Mouse (Mus musculus) erythroblast, embryonic 14.5 days (primary cell): ENCODE data around the gene Gm37596. TPM values are rescaled to one million over a fixed set of nuclear protein-coding genes. Genes with fewer than 3 reads are reported as not detected.
"Not testable (repeated sequence)": the region's sequence is repeated elsewhere in the genome, so short reads cannot be mapped to it uniquely, and the experiment has no call there.

Experiments
- H3K27me3 ChIP-seq: 2 replicates; pipeline ENCODE4 v1.6.1; 2012; ENCODE audit warnings: inconsistent platforms; ENCODE audit not compliant: control insufficient read depth
- H3K36me3 ChIP-seq: 2 replicates; pipeline ENCODE4 v1.6.1; 2012; ENCODE audit warnings: mild to moderate bottlenecking, inconsistent platforms; ENCODE audit not compliant: control insufficient read depth
- H3K4me1 ChIP-seq: 2 replicates; pipeline ENCODE4 v1.6.1; 2012; ENCODE audit warnings: inconsistent platforms; ENCODE audit not compliant: control insufficient read depth
- H3K4me3 ChIP-seq: replicated peaks from 2 replicates; pipeline ENCODE3; 2012; ENCODE audit warnings: moderate library complexity, mild to moderate bottlenecking, inconsistent platforms
- H3K9me3 ChIP-seq: 2 replicates; pipeline ENCODE4 v1.6.1; 2012; ENCODE audit warnings: low read length, inconsistent platforms, mixed read lengths; ENCODE audit not compliant: control insufficient read depth
- GATA1 ChIP-seq: IDR thresholded peaks from 2 replicates; pipeline ENCODE4 v1.6.1; 2012; ENCODE audit warnings: low read length, inconsistent platforms, mixed read lengths
- TAL1 ChIP-seq: IDR thresholded peaks from 3 replicates; pipeline ENCODE4 v1.6.1; 2012; ENCODE audit warnings: low read length, inconsistent platforms, mixed read lengths
- polyA plus RNA-seq: library from polyadenylated mRNA; stranded (reverse); fragments of >175 nt; gene quantifications from 2 replicates; pipeline ENCODE4 v1.2.3, GENCODE M21; 2012

Gm37596 gene
- not detected in 2 replicates for polyA plus RNA-seq

DNA sequence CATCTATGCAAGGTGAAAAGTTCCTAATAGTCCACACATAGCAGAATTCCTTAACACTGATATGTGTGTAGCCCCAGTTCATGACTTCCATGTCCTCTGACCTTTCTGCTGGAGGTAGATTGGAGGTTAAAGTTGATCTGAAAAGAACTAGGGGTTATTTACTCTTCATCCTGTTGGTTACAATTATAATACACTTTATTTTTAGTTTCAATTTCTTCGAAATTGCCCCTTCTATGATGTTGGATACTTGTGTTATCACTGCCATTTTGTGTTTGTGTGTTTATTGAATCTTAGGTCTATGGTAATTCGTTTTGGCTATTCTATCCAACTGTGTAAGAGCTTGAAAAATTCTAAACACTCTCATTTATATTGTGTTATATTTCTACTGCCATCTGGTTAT, at the start of gene Gm37596:
TSS of gene Gm37596 (minus strand) at position 101 of the 400 bp plus-strand sequence.
- H3K27me3 ChIP-seq, H3K4me3 ChIP-seq, H3K9me3 ChIP-seq, H3K36me3 ChIP-seq, H3K4me1 ChIP-seq: not testable (repeated sequence)

DNA sequence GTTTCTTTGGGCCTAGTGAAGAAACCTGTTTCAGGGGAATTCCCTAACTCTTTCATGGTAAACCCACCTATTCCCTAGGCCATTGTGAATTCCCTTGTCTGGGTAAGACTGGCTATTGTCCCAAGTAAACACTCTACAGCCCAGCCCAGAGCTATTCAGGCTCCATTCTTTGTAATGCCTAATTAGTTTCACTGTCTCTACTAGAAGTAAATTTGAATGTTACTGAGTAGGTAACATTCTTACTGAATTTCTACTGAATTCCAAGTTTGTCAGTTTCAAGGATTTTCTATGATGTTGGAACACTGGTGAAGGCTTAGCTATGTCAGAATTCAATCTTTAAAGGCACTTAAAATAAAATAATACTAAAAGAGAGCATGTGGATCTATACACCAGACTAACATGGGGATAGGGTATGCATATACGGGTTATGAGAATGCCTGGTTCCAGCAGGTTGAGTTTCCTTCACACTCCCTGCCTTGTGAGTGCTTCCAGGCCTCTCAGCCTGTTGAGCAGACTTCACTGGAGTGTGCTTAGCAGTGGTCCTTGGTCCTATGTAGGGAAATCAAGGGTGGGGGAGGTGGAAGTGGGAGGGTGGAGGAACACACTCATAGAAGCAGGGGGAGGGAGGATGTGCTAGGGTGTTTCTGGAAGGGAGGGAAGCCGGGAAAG, 16.2 kb upstream of the Gm37596 start:
- not testable (repeated sequence) for H3K27me3 ChIP-seq, H3K9me3 ChIP-seq, H3K36me3 ChIP-seq, H3K4me3 ChIP-seq, H3K4me1 ChIP-seq

GRCm38 (mm10) chr3:93676210-93676609, 16.7 kb downstream of the Gm37596 start, which contains the start of gene Tdpoz1:
TSS of gene Tdpoz1 (minus strand) at chr3:93676310.
- H3K36me3 ChIP-seq, H3K4me3 ChIP-seq, H3K4me1 ChIP-seq, H3K9me3 ChIP-seq, H3K27me3 ChIP-seq: not testable (repeated sequence)

DNA sequence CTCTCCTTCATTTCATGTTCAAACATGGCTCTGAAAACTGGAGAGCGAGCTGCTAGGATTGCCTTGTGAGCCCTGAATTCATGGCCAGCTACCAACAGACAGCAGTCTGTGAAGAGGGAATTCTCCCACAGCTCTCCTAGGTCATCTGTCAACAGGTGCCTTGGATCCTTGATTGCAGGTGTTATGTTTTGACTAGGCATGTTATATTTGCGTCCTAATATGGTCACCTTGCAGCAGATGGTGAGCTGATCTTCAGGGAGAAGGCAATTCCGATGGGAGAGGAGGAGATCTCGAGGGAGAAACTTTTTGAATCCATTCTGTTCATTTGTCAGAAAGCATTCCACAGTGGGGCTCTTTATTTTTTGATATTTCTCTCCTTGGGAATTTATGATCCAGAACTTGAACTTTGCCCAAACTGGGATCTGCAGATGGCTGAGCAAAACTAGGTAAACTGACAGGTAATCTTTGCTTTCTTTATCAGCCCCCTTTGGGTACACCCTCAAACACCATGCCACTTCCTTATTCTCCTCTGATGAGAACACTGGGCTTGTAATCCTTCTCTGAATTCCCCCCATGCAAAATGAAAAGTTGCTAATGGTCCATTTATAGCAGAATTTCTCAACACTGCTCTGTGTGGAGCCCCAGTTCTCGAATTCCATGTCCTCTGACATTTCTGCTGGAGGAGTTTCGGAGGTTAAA, 21.9 kb downstream of the Gm37596 start:
- H3K4me3 ChIP-seq, H3K9me3 ChIP-seq, H3K4me1 ChIP-seq, H3K27me3 ChIP-seq, H3K36me3 ChIP-seq: not testable (repeated sequence)

DNA sequence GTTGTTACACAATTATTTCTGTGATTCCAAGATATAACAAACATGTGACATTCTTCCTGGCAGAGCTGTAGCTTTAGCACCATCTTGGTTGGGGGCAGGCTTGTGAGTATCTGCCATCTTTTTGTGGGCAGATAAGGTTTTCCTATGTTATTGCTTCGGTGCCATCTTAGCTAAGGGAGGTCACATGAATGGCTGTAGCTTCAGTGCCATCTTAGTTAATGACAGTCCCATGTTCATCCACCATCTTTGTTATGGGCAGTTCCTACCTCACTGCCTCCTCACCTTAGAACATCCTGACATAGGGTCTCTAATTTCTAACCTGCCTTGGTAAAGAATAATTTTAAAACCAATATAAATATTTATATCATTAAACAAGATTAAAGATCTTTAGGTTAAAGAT, 38.6 kb downstream of the Gm37596 start:
- Histone ChIP-seq H3K4me3 (no peak overlapping the region), H3K27me3 (no peaks in the 10 kb centered on the region), H3K4me1 (no peaks in the 10 kb centered on the region), H3K36me3 (no peaks in the 10 kb centered on the region), H3K9me3 (peaks cover 3% of the 10 kb centered on the region; the same call in 1 of the 2 replicates)
- TF ChIP-seq TAL1 (no peak), GATA1 (no peak)

GRCm38 (mm10) chr3:93652586-93652985, 40.3 kb downstream of the Gm37596 start, which contains the start of gene Tdpoz2:
TSS of gene Tdpoz2 (minus strand) at chr3:93652686.
- TF ChIP-seq TAL1 (no peak), GATA1 (no peak)
- Histone ChIP-seq H3K4me3 (no peak within 1 kb of the TSS), H3K27me3 (no peaks in the 10 kb centered on the region), H3K4me1 (no peaks in the 10 kb centered on the region), H3K9me3 (peaks cover 3% of the 10 kb centered on the region; the same call in 1 of the 2 replicates), H3K36me3 (no peaks in the 10 kb centered on the region)

Other genes with a start within 250 kb of the Gm37596 start
- not detected in 2 replicates for gene Tchhl1, start 224.3 kb downstream of the Gm37596 start, polyA plus RNA-seq
- 0.24 and 0.37 TPM in 2 replicates for gene S100a11, start 172.6 kb downstream of the Gm37596 start, polyA plus RNA-seq
- 0.07 and 0.11 TPM in 2 replicates for gene S100a10, start 138.0 kb downstream of the Gm37596 start, polyA plus RNA-seq
- not detected in 2 replicates for gene Tdpoz2, start 40.4 kb downstream of the Gm37596 start, polyA plus RNA-seq
- not detected in 2 replicates for gene Tdpoz1, start 16.8 kb downstream of the Gm37596 start, polyA plus RNA-seq
- gene Gm5773, start 79.9 kb upstream of the Gm37596 start, polyA plus RNA-seq, result not detected in 2 replicates
- not detected in 2 replicates for gene Tdpoz4, start 103.3 kb upstream of the Gm37596 start, polyA plus RNA-seq
- not detected in 2 replicates for gene Tdpoz3, start 132.9 kb upstream of the Gm37596 start, polyA plus RNA-seq